Mouse (Mus musculus): ENCODE results near the gene Memo1.

- TF ChIP-seq GATA1 (IDR thresholded peaks at IDR 0.05; ENCODE audit: low read length) (no peak), TAL1 (IDR thresholded peaks at IDR 0.05; ENCODE audit: low read length) (no peak)
Observed at GRCm38 (mm10) chr17:74265156-74265505, 30.2 kb downstream of the Memo1 start.

Data from erythroblast, embryonic 14.5 days (primary cell).